Mouse (Mus musculus) liver, embryonic 14.5 days (tissue): ENCODE data around the gene Ncam1.

ENCODE experiments used
- CTCF ChIP-seq: IDR thresholded peaks from 2 replicates; pipeline ENCODE4 v1.5.1; 2016; ENCODE audit warnings: antibody characterized with exemption, low read depth, control low read depth
- EP300 ChIP-seq: IDR thresholded peaks from 2 replicates; pipeline ENCODE4 v1.6.1; 2016; ENCODE audit warnings: antibody characterized with exemption, low read depth

DNA sequence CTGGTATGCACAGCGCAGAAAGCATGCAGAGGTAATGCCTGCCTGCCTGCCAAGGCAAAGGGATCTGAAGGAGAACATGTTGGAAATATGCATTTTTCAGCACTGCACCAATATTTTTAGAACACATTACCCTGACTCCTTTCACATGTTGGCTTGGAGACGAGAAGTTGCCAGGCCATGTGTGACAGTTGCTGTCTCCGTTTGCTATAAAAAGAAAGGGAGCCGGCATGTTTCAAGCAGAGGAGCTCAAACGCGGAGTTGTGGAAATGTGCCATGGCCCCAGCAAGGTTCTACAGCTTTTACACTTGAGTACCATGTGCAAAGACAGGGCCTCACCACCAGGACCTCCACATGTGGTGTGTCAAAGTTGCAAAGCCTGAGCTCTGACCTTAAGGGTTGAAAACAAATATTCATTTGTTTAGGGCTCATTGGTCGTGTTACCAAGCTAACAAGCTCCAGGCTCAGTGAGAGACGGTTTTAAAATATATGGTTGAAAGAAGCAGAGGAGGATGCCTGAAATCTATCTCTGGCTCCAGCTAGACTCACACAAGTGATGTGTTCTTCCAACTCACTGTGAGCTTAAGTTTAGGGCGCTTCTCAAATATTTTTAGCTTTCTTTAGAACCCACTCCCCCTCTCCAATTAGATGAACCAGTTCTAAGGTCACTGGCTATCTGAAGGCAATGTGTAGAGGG, 179.9 kb downstream of the Ncam1 start:
- no peak for TF ChIP-seq CTCF
- TF ChIP-seq EP300, result no peak
